Mouse (Mus musculus) splenic B cell, adult 2 months (primary cell): ENCODE measurements around the gene Cd33.

ENCODE experiments used
- DNase-seq: peaks from one replicate; pipeline ENCODE4 v3.0.0-alpha.2; 2011; ENCODE audit warnings: low read depth, low spot score
- H3K27me3 ChIP-seq: 2 replicates; pipeline ENCODE4 v1.6.1; 2012; ENCODE audit warnings: mild to moderate bottlenecking, low read length, moderate library complexity, mixed read lengths; ENCODE audit not compliant: control insufficient read depth, poor library complexity, insufficient read depth, severe bottlenecking
- H3K36me3 ChIP-seq: 2 replicates; pipeline ENCODE4 v1.6.1; 2012; ENCODE audit warnings: mild to moderate bottlenecking, low read length, moderate library complexity, mixed read lengths; ENCODE audit not compliant: control insufficient read depth, poor library complexity, insufficient read depth, severe bottlenecking

Cd33 gene

DNA sequence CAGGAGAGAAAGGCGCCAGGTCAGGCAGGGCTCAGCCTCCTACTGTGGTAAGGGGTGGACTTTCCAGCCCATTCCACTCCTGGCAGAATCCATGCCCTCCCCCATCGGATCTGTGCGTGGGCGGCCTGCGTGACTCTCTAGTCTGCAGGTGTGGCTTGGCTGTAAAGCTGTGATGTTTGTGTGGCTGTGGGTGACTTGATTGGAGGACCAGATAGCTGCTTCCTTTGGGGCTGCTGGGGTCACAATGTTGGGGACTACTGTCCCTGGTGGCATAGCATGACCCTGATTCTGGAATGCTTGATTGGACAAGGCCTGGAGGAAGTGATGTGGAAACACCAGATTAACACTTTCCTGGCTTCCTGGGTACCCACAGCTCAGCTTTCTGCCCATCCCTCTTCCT, 55.6 kb downstream of the Cd33 start:
- no peaks in the 10 kb centered on the region for H3K27me3 ChIP-seq
- no peak for DNase-seq
- no peaks in the 10 kb centered on the region for H3K36me3 ChIP-seq

DNA sequence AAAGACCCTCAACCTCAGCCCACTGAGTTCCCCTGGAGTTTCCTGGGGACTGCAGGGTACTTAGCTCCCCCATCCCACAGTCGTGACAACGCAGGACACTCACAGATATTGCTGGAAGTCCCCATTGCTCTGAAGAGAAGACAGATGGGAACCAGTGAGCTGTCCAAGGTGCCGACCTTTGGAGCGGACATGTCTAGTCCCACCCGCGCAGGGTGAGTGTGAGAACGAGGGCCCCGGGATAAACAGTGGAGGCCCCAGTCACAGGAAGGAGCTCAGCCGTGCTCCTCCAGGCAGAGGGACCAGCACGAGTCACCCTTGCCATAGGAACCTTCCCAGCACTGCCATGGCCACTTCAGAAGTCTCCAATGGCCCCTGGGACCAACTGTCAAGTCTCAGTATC, 61.0 kb downstream of the Cd33 start:
- no peak for DNase-seq
- no peaks in the 10 kb centered on the region for H3K36me3 ChIP-seq

DNA sequence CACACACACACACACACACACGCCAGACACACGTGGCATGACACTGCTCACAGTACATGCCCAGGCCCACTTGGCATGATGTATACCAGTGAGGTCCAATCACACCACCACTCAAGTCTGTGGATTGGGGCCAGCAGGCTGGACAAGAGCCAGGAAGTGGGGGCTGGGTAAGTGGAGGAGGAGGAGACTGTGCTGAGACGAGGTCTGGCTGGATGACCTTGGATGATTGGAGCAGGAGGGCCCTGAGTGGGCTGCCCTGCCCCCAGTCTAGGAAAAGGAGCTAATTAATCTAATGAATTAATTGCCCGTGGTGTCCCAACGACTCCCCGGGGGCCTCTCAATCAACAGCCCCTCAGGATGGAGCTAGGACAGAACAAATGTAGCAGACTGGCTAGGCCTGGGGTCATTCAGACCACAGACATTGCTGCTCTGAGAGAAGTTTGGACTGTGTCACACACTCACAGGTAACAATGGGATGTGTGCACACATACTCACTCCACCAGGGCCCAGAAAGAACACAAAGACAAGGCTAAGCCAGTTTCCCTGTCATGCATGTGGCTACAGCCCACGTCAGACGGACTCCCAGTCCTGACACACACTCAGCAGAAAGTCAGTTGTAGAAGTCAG, 62.0 kb downstream of the Cd33 start:
- Histone ChIP-seq H3K27me3 (no peaks in the 10 kb centered on the region), H3K36me3 (no peaks in the 10 kb centered on the region)
- no peak for DNase-seq

More for the DNA sequence above, 61.0 kb downstream of the Cd33 start:
- H3K27me3 ChIP-seq = no peaks in the 10 kb centered on the region

DNA sequence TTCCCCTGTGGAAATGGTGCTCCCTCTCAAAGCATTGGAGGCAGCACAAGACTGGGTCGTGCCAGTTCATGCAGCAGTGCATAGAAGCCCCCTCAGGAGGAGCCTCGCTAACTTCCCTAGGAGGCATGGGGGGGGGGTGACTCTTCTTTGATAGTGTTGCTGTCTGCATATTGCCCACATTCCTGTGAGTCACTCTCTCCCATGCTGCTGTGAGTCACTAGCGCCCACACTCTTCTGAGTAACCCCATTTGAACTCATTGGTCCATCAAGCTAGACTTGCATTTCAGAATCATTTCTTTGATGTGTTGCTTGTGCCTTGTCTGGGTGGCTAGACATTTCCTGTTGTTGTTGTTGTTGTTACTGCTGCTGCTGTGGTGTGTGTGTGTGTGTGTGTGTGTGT, 63.0 kb downstream of the Cd33 start:
- Histone ChIP-seq H3K36me3 (no peaks in the 10 kb centered on the region), H3K27me3 (no peaks in the 10 kb centered on the region)
- no peak for DNase-seq

DNA sequence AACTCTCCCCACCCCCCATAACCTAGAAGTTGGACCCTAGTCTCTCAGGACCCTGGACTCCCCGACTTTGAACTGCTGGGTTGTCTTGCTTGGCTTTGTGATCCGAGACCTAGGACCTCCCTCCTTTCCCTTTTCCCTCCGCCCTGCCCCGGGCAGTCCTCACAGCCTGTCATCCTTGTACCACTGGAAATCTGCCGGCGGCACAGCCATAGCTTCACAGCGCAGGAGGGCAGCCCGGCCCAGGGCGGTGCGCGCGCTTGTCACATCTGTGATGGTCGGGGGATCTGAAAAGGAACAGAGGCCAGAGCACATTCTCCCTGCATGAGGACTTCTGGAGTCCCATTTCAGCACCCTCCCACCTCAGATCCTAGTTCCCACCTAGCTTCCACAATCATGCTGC, 67.9 kb downstream of the Cd33 start:
- DNase-seq = no peak
- H3K36me3 ChIP-seq = no peaks in the 10 kb centered on the region
- H3K27me3 ChIP-seq = no peaks in the 10 kb centered on the region; the same call in 1 of the 2 replicates

DNA sequence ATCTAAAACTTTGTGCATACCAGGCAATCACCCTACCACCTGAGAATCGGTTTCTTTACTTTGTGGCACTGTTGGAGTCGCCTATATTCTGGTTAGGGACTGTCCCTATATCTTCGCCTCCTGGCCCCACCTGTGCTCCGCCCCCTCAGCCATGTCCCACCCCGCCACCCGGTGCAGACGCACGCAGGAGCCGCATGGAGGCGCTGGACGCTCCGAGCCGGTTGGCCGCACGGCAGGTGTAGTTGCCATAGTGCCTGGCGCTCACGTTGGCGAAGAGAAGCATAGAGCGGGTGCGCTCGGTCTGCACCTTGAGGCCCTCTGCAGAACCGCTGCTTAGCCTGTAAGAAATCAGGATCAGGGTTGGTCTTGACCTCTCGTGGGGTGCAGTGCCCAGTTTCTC, 68.5 kb downstream of the Cd33 start:
- Histone ChIP-seq H3K27me3 (no peaks in the 10 kb centered on the region; the same call in 1 of the 2 replicates), H3K36me3 (no peaks in the 10 kb centered on the region)
- peak; percentile 64 for DNase-seq
